ENCODE assay signal across 9 mouse cellular contexts in the genomic region with DNA sequence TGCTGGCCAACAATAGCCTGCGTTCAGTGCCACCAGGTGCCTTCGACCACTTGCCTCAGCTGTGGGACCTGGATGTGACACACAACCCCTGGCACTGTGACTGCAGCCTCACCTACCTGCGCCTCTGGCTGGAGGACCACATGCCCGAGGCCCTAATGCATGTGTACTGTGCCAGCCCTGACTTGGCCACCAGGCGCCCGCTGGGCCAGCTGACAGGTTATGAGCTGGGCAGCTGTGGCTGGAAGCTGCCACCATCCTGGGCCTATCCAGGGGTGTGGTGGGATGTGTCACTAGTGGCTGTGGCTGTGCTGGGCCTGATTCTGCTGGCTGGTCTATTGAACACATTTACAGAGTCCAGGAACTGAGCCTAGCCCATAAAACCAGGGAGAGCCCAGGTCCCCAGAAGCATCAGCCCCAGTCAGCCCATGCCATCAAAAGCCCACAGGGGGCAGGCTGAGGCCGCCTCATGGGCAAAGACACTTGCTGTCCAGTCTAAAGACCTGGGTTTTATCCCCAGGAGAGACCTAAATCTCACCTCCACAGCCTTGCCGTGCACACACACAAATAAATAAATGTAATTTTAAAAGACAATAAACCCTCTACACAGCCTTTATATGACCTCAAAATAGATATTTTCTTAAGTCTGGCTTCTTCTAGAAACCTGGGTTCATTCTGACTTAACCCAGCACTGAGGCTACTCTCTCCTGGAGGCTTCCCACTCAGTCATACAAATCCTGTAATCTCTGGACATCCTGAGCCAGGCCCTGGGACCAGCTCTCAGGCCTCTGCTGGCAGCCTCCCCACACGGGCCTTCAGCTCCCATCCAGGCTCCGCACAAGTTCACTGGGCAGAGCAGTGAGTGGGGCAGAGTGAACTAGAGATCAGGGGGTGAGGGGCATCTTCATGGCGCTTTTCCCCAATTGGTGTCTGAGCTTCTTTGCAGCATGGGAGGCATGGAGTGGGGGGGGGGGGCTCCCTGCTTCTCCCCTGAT. TPM values are rescaled to one million over a fixed set of nuclear protein-coding genes. Genes with fewer than 3 reads are reported as not detected.
DNase-seq lines count a peak whose midpoint lies in the region; ATAC-seq lines count a peak whose summit lies in the region.
"Had no signal": no experiment of that assay in that cellular context is flagged by ENCODE, and none has a peak within 500 bp of the region (broad histone marks: within the 10 kb centered on the region; RNA-seq: fewer than 3 reads in every experiment).

No protein-coding gene starts in this region.

- no peak overlapping the region for H3K9ac ChIP-seq in heart, embryonic 12.5 days
- 0 out of 2 replicates have a peak overlapping the region, but pooled peaks have one; percentile 22 for H3K9ac ChIP-seq in neural tube, embryonic 13.5 days
- no peak overlapping the region for H3K9ac ChIP-seq in neural tube, embryonic 15.5 days (replicated peaks)
- no peak overlapping the region for H3K9ac ChIP-seq in intestine, embryonic 14.5 days (ENCODE audit: low read length)

- no peaks in the 10 kb centered on the region for H3K36me3 ChIP-seq in heart, embryonic 12.5 days
- no peaks in the 10 kb centered on the region for H3K36me3 ChIP-seq in neural tube, embryonic 13.5 days
- no peaks in the 10 kb centered on the region for H3K36me3 ChIP-seq in neural tube, embryonic 15.5 days
- H3K36me3 ChIP-seq in intestine, embryonic 14.5 days (ENCODE audit: control insufficient read depth, insufficient read depth, low read length), result no peaks in the 10 kb centered on the region
- no peaks in the 10 kb centered on the region for H3K36me3 ChIP-seq in splenic B cell, adult 2 months (ENCODE audit: control insufficient read depth, insufficient read depth, low read length, poor library complexity, severe bottlenecking)

- H3K9me3 ChIP-seq in heart, embryonic 12.5 days (replicated peaks), result no peaks in the 10 kb centered on the region
- no peaks in the 10 kb centered on the region for H3K9me3 ChIP-seq in neural tube, embryonic 13.5 days
- no peaks in the 10 kb centered on the region for H3K9me3 ChIP-seq in neural tube, embryonic 15.5 days (replicated peaks)
- no peaks in the 10 kb centered on the region for H3K9me3 ChIP-seq in intestine, embryonic 14.5 days (ENCODE audit: control insufficient read depth, low read length)

- no peak overlapping the region for H3K4me2 ChIP-seq in heart, embryonic 12.5 days
- no peak overlapping the region for H3K4me2 ChIP-seq in neural tube, embryonic 13.5 days
- H3K4me2 ChIP-seq in neural tube, embryonic 15.5 days, result no peak overlapping the region
- no peak overlapping the region for H3K4me2 ChIP-seq in intestine, embryonic 14.5 days (ENCODE audit: low read length)

- peak; percentile 13 for DNase-seq in heart, postnatal 4 days
- peak; percentile 43 for DNase-seq in intestine, embryonic 14.5 days (ENCODE audit: low spot score)
- DNase-seq in splenic B cell, adult 2 months (ENCODE audit: low read depth, low spot score), result peak; percentile 31
- DNase-seq in right cerebral cortex, postnatal 36 days (ENCODE audit: low spot score in 2 of 2), result no peak
- DNase-seq: gastrocnemius, postnatal 10 days; thymus, postnatal 36 days had no signal

- no peak overlapping the region for H3K27ac ChIP-seq in heart, embryonic 12.5 days (ENCODE audit: poor library complexity, severe bottlenecking)
- H3K27ac ChIP-seq in neural tube, embryonic 13.5 days (replicated peaks), result no peak overlapping the region
- no peak overlapping the region for H3K27ac ChIP-seq in neural tube, embryonic 15.5 days (replicated peaks)
- H3K27ac ChIP-seq in intestine, embryonic 14.5 days (ENCODE audit: low read depth), result no peak overlapping the region

- WGBS in heart, embryonic 12.5 days, result 85% methylated on average over 11 of the region's 11 CpGs
- WGBS in neural tube, embryonic 13.5 days, result 85% methylated on average over 11 of the region's 11 CpGs
- 87% methylated on average over 11 of the region's 11 CpGs for WGBS in neural tube, embryonic 15.5 days
- WGBS in intestine, embryonic 14.5 days, result 82% methylated on average over 11 of the region's 11 CpGs

- no peak for ATAC-seq in heart, embryonic 12.5 days (ENCODE audit: insufficient number of reproducible peaks, low FRiP score)
- no peak for ATAC-seq in neural tube, embryonic 13.5 days (ENCODE audit: low read depth)
- no peak for ATAC-seq in neural tube, embryonic 15.5 days (ENCODE audit: low FRiP score)
- no peak for ATAC-seq in intestine, embryonic 14.5 days (replicated peaks; ENCODE audit: low FRiP score, low TSS enrichment, low read depth)

- no peaks in the 10 kb centered on the region for H3K27me3 ChIP-seq in heart, embryonic 12.5 days (replicated peaks)
- H3K27me3 ChIP-seq in neural tube, embryonic 13.5 days, result no peaks in the 10 kb centered on the region
- H3K27me3 ChIP-seq in neural tube, embryonic 15.5 days (replicated peaks), result no peaks in the 10 kb centered on the region
- H3K27me3 ChIP-seq in intestine, embryonic 14.5 days (replicated peaks; ENCODE audit: control insufficient read depth, insufficient read depth, low read length), result no peaks in the 10 kb centered on the region
- H3K27me3 ChIP-seq in splenic B cell, adult 2 months (ENCODE audit: control insufficient read depth, insufficient read depth, low read length, poor library complexity, severe bottlenecking), result no peaks in the 10 kb centered on the region

- H3K4me1 ChIP-seq in heart, embryonic 12.5 days (replicated peaks), result peaks cover 17% of the 10 kb centered on the region
- H3K4me1 ChIP-seq in neural tube, embryonic 13.5 days (replicated peaks), result no peaks in the 10 kb centered on the region
- no peaks in the 10 kb centered on the region for H3K4me1 ChIP-seq in neural tube, embryonic 15.5 days
- no peaks in the 10 kb centered on the region for H3K4me1 ChIP-seq in intestine, embryonic 14.5 days (replicated peaks; ENCODE audit: control insufficient read depth, insufficient read depth, low read length)

- no peak overlapping the region for H3K4me3 ChIP-seq in heart, embryonic 12.5 days
- H3K4me3 ChIP-seq in neural tube, embryonic 13.5 days, result no peak overlapping the region
- no peak overlapping the region for H3K4me3 ChIP-seq in neural tube, embryonic 15.5 days (replicated peaks)
- no peak overlapping the region for H3K4me3 ChIP-seq in intestine, embryonic 14.5 days (ENCODE audit: low read depth, low read length)

RNA-seq across cellular contexts. Expression of a gene that starts 1.6 kb away (rescaled TPM):
- 1 to 10 TPM in 1 of 2 experiments, under 1 TPM in 1; 0.64 to 1.1 TPM for total RNA-seq in heart, postnatal 4 days (2021)
- 6.2 and 8.2 TPM in 2 replicates for polyA plus RNA-seq in heart, embryonic 12.5 days (2016; fragmentation: Nextera tagmentation; extraction: Ambion mirVana)
- polyA plus RNA-seq in neural tube, embryonic 13.5 days (2015; fragmentation: Nextera tagmentation; extraction: Ambion mirVana), result 0.94 and 1.1 TPM in 2 replicates
- polyA plus RNA-seq in neural tube, embryonic 15.5 days (2015; fragmentation: Nextera tagmentation; extraction: Ambion mirVana), result 0.56 and 0.65 TPM in 2 replicates
- 1.1 and 3.3 TPM in 2 replicates for polyA plus RNA-seq in intestine, embryonic 14.5 days (2014; fragmentation: Nextera tagmentation; extraction: Ambion mirVana)
- total RNA-seq: gastrocnemius, postnatal 10 days had no signal

RNA-seq across cellular contexts. Expression of a gene that starts 32.5 kb away (rescaled TPM):
- total RNA-seq in heart, postnatal 4 days (2021), result 10 to 100 TPM; 19.7 TPM
- polyA plus RNA-seq in heart, embryonic 12.5 days (2016; fragmentation: Nextera tagmentation; extraction: Ambion mirVana), result 8.1 and 8.5 TPM in 2 replicates
- 8.8 and 9.2 TPM in 2 replicates for polyA plus RNA-seq in neural tube, embryonic 13.5 days (2015; fragmentation: Nextera tagmentation; extraction: Ambion mirVana)
- polyA plus RNA-seq in neural tube, embryonic 15.5 days (2015; fragmentation: Nextera tagmentation; extraction: Ambion mirVana), result 11.5 and 12.5 TPM in 2 replicates
- polyA plus RNA-seq in intestine, embryonic 14.5 days (2014; fragmentation: Nextera tagmentation; extraction: Ambion mirVana), result 9.8 and 11.7 TPM in 2 replicates

RNA-seq across cellular contexts. Expression of a gene that starts 48.8 kb away (rescaled TPM):
- 1 to 10 TPM; 1.5 to 2.4 TPM for total RNA-seq in heart, postnatal 4 days (2021)
- 0.46 and 0.73 TPM in 2 replicates for polyA plus RNA-seq in heart, embryonic 12.5 days (2016; fragmentation: Nextera tagmentation; extraction: Ambion mirVana)
- polyA plus RNA-seq in neural tube, embryonic 13.5 days (2015; fragmentation: Nextera tagmentation; extraction: Ambion mirVana), result 4.3 TPM in 2 replicates
- 4.9 and 6.2 TPM in 2 replicates for polyA plus RNA-seq in neural tube, embryonic 15.5 days (2015; fragmentation: Nextera tagmentation; extraction: Ambion mirVana)
- 0.59 and 1.4 TPM in 2 replicates for polyA plus RNA-seq in intestine, embryonic 14.5 days (2014; fragmentation: Nextera tagmentation; extraction: Ambion mirVana)

RNA-seq across cellular contexts. Expression of a gene that starts 56.1 kb away (rescaled TPM):
- 1 to 10 TPM in 1 of 2 experiments, under 1 TPM in 1; 0.95 to 2.4 TPM for total RNA-seq in heart, postnatal 4 days (2021)
- polyA plus RNA-seq in heart, embryonic 12.5 days (2016; fragmentation: Nextera tagmentation; extraction: Ambion mirVana), result 1.9 and 4.8 TPM in 2 replicates
- 3.0 and 4.5 TPM in 2 replicates for polyA plus RNA-seq in neural tube, embryonic 13.5 days (2015; fragmentation: Nextera tagmentation; extraction: Ambion mirVana)
- polyA plus RNA-seq in neural tube, embryonic 15.5 days (2015; fragmentation: Nextera tagmentation; extraction: Ambion mirVana), result 1.5 and 2.1 TPM in 2 replicates
- 2.6 and 3.7 TPM in 2 replicates for polyA plus RNA-seq in intestine, embryonic 14.5 days (2014; fragmentation: Nextera tagmentation; extraction: Ambion mirVana)

RNA-seq across cellular contexts. Expression of a gene that starts 59.1 kb away (rescaled TPM):
- total RNA-seq in heart, postnatal 4 days (2021), result 10 to 100 TPM; 23.4 to 24.5 TPM
- polyA plus RNA-seq in heart, embryonic 12.5 days (2016; fragmentation: Nextera tagmentation; extraction: Ambion mirVana), result 29.1 and 32.7 TPM in 2 replicates
- polyA plus RNA-seq in neural tube, embryonic 13.5 days (2015; fragmentation: Nextera tagmentation; extraction: Ambion mirVana), result 28.9 and 31.0 TPM in 2 replicates
- polyA plus RNA-seq in neural tube, embryonic 15.5 days (2015; fragmentation: Nextera tagmentation; extraction: Ambion mirVana), result 22.6 and 30.8 TPM in 2 replicates
- 51.0 and 52.3 TPM in 2 replicates for polyA plus RNA-seq in intestine, embryonic 14.5 days (2014; fragmentation: Nextera tagmentation; extraction: Ambion mirVana)

Comparison
In these comparisons a context has a peak if more than half of its experiments do, and no peak if none do; other contexts are left out.
1. DNase-seq: peak in heart, postnatal 4 days (single experiment), intestine, embryonic 14.5 days (single experiment) and splenic B cell, adult 2 months (single experiment); none in right cerebral cortex, postnatal 36 days (0 of 2).